Mouse (Mus musculus) hindbrain, postnatal 0 days (tissue): ENCODE measurements around the gene Cmip. TPM values are rescaled to one million over a fixed set of nuclear protein-coding genes. Genes with fewer than 3 reads are reported as not detected.

Experiments used
- ATAC-seq: fragments of 200-750 bp; cut with Nextera tagmentation; 2 replicates; pipeline ENCODE4 v1.8.0; 2017; ENCODE audit warnings: mild to moderate bottlenecking, moderate TSS enrichment, moderate library complexity
- DNase-seq: peaks from one replicate; pipeline ENCODE4 v3.0.0-alpha.2; 2015; ENCODE audit warnings: low spot score
- H3K27ac ChIP-seq: fragments of 300-500 bp; sonication (generic); 2 replicates; pipeline ENCODE4 v1.5.1; 2014; ENCODE audit warnings: mild to moderate bottlenecking
- H3K27me3 ChIP-seq: fragments of 300-500 bp; sonication (generic); 2 replicates; pipeline ENCODE4 v1.6.1; 2014; ENCODE audit warnings: low read length, mixed read lengths; ENCODE audit not compliant: insufficient read depth
- H3K36me3 ChIP-seq: fragments of 300-500 bp; sonication (generic); 2 replicates; pipeline ENCODE4 v1.6.1; 2014; ENCODE audit warnings: low read length, mixed read lengths; ENCODE audit not compliant: insufficient read depth
- H3K4me1 ChIP-seq: fragments of 300-500 bp; sonication (generic); 2 replicates; pipeline ENCODE4 v1.6.1; 2014; ENCODE audit warnings: antibody characterized with exemption, low read length, mixed read lengths; ENCODE audit not compliant: insufficient read depth
- H3K4me2 ChIP-seq: fragments of 300-500 bp; sonication (generic); 2 replicates; pipeline ENCODE4 v1.6.1; 2014; ENCODE audit warnings: low read depth, mild to moderate bottlenecking, low read length, moderate library complexity, mixed read lengths
- H3K4me3 ChIP-seq: fragments of 300-500 bp; sonication (generic); 2 replicates; pipeline ENCODE4 v1.5.1; 2014; ENCODE audit warnings: low read length
- H3K9ac ChIP-seq: fragments of 300-500 bp; sonication (generic); replicated peaks from 2 replicates; pipeline ENCODE4 v1.6.1; 2014; ENCODE audit warnings: mild to moderate bottlenecking, low read length, moderate library complexity, mixed read lengths
- H3K9me3 ChIP-seq: fragments of 300-500 bp; sonication (generic); 2 replicates; pipeline ENCODE4 v1.6.1; 2016; ENCODE audit warnings: low read length, mixed read lengths
- CTCF ChIP-seq: IDR thresholded peaks from 2 replicates; pipeline ENCODE4 v1.5.1; 2016; ENCODE audit warnings: antibody characterized with exemption, control low read depth, low read depth
- WGBS: fragments of 180-500 bp; shearing (Covaris S2); extraction: QIAGEN DNeasy Blood & Tissue Kit; methylation state at CpG from one replicate; pipeline ENCODE4 v1.1.7; 2014; 5-methylcytosine and 5-hydroxymethylcytosine counted together
- polyA plus RNA-seq: library from polyadenylated mRNA; unstranded; fragments of >200 nt; fragmentation: Nextera tagmentation; extraction: Ambion mirVana; gene quantifications from 2 replicates; pipeline ENCODE4 v1.2.1, GENCODE M21; 2015
- total RNA-seq: library from RNA; depleted of rRNA; stranded (reverse); fragments of >200 nt; gene quantifications from 2 replicates; pipeline ENCODE4 v1.2.3, GENCODE M21; 2014; rRNA removed

Cmip gene
- total RNA-seq (230 and 250 TPM in 2 replicates), polyA plus RNA-seq (160 and 163 TPM in 2 replicates)

- no peaks in the 10 kb centered on the region for H3K27me3 ChIP-seq
- no peaks in the 10 kb centered on the region for H3K36me3 ChIP-seq
- peak within 1 kb of the TSS; percentile 74 for H3K4me3 ChIP-seq
- no peak for TF ChIP-seq CTCF
- WGBS, result under 1% methylated on average over 53 of the region's 65 CpGs
- H3K9ac ChIP-seq, result peak within 1 kb of the TSS; percentile 95
- H3K4me1 ChIP-seq, result peaks cover 20% of the 10 kb centered on the region
- DNase-seq (peak; percentile 67), ATAC-seq (peak; percentile 27; the same call in 1 of the 2 replicates)
- H3K9me3 ChIP-seq, result no peaks in the 10 kb centered on the region
- peak within 1 kb of the TSS; percentile 88 for H3K4me2 ChIP-seq
- peak within 1 kb of the TSS; percentile 91 for H3K27ac ChIP-seq
Observed at GRCm38 (mm10) chr8:117257029-117257820, at the start of gene Cmip. Gene Cmip, plus strand, starts transcription at chr8:117257064.

GRCm38 (mm10) chr8:117209150-117209549, 47.7 kb upstream of the Cmip start:
- H3K4me1 ChIP-seq, result no peaks in the 10 kb centered on the region
- WGBS, result 89% methylated on average over 12 of the region's 12 CpGs
- DNase-seq (no peak), ATAC-seq (no peak)
- no peak overlapping the region for H3K4me2 ChIP-seq
- H3K27me3 ChIP-seq, result no peaks in the 10 kb centered on the region
- H3K27ac ChIP-seq, result no peak overlapping the region
- H3K36me3 ChIP-seq, result peaks cover 6% of the 10 kb centered on the region; the same call in 1 of the 2 replicates
- H3K9ac ChIP-seq, result no peak overlapping the region
- TF ChIP-seq CTCF, result no peak
- H3K4me3 ChIP-seq, result no peak overlapping the region
- no peaks in the 10 kb centered on the region for H3K9me3 ChIP-seq

GRCm38 (mm10) chr8:117212100-117212499, 44.8 kb upstream of the Cmip start:
- H3K27ac ChIP-seq, result no peak overlapping the region
- peak; percentile 28 for DNase-seq

GRCm38 (mm10) chr8:117217724-117218123, 39.1 kb upstream of the Cmip start:
- H3K27ac ChIP-seq, result no peak overlapping the region
- no peak overlapping the region for H3K4me2 ChIP-seq
- 98% methylated on average over 2 of the region's 2 CpGs for WGBS
- H3K36me3 ChIP-seq, result no peaks in the 10 kb centered on the region
- H3K9ac ChIP-seq, result no peak overlapping the region
- H3K4me3 ChIP-seq, result no peak overlapping the region
- H3K9me3 ChIP-seq, result no peaks in the 10 kb centered on the region
- no peaks in the 10 kb centered on the region for H3K4me1 ChIP-seq
- no peak for TF ChIP-seq CTCF
- no peaks in the 10 kb centered on the region for H3K27me3 ChIP-seq
- ATAC-seq (no peak), DNase-seq (no peak)

More at GRCm38 (mm10) chr8:117212100-117212499, 44.8 kb upstream of the Cmip start:
- no peaks in the 10 kb centered on the region for H3K36me3 ChIP-seq
- H3K4me1 ChIP-seq, result no peaks in the 10 kb centered on the region
- no peak overlapping the region for H3K4me2 ChIP-seq
- 73% methylated on average over 11 of the region's 11 CpGs for WGBS
- H3K4me3 ChIP-seq, result no peak overlapping the region
- no peak overlapping the region for H3K9ac ChIP-seq
- ATAC-seq, result no peak
- H3K9me3 ChIP-seq, result no peaks in the 10 kb centered on the region
- no peak for TF ChIP-seq CTCF
- H3K27me3 ChIP-seq, result no peaks in the 10 kb centered on the region

- H3K4me2 ChIP-seq, result no peak overlapping the region
- no peak overlapping the region for H3K27ac ChIP-seq
- no peaks in the 10 kb centered on the region for H3K9me3 ChIP-seq
- no peak for TF ChIP-seq CTCF
- no peaks in the 10 kb centered on the region for H3K36me3 ChIP-seq
- WGBS, result 56% methylated on average over 6 of the region's 6 CpGs
- H3K9ac ChIP-seq, result no peak overlapping the region
- DNase-seq (no peak), ATAC-seq (no peak)
- H3K27me3 ChIP-seq, result no peaks in the 10 kb centered on the region
- H3K4me3 ChIP-seq, result no peak overlapping the region
- H3K4me1 ChIP-seq, result no peaks in the 10 kb centered on the region
Observed at GRCm38 (mm10) chr8:117222396-117222795, 34.5 kb upstream of the Cmip start.

- H3K4me3 ChIP-seq, result 0 out of 2 replicates have a peak overlapping the region, but pooled peaks have one; percentile 15
- no peaks in the 10 kb centered on the region for H3K27me3 ChIP-seq
- peak overlapping the region; percentile 36 for H3K4me2 ChIP-seq
- TF ChIP-seq CTCF, result peak; percentile 96
- no peak overlapping the region for H3K9ac ChIP-seq
- no peaks in the 10 kb centered on the region for H3K36me3 ChIP-seq
- no peak overlapping the region for H3K27ac ChIP-seq
- WGBS, result 10% methylated on average over 9 of the region's 9 CpGs
- H3K9me3 ChIP-seq, result no peaks in the 10 kb centered on the region
- peak; percentile 64 for ATAC-seq
- peak; percentile 91 for DNase-seq
- H3K4me1 ChIP-seq, result no peaks in the 10 kb centered on the region
Observed at GRCm38 (mm10) chr8:117224630-117225029, 32.2 kb upstream of the Cmip start.

- Histone ChIP-seq H3K4me1 (no peaks in the 10 kb centered on the region), H3K27me3 (no peaks in the 10 kb centered on the region), H3K9me3 (no peaks in the 10 kb centered on the region), H3K4me2 (no peak overlapping the region), H3K9ac (no peak overlapping the region), H3K4me3 (no peak overlapping the region), H3K36me3 (no peaks in the 10 kb centered on the region), H3K27ac (no peak overlapping the region)
- ATAC-seq (no peak), DNase-seq (no peak)
- TF ChIP-seq CTCF, result no peak
- 89% methylated on average over 12 of the region's 12 CpGs for WGBS
Observed at GRCm38 (mm10) chr8:117226306-117226705, 30.6 kb upstream of the Cmip start.
